In genomic region chr3:100535298-100535697, GRCm38 (mm10) we compare ENCODE assay signal across 29 mouse cellular contexts. TPM values are rescaled to one million over a fixed set of nuclear protein-coding genes. Genes with fewer than 3 reads are reported as not detected.
DNase-seq lines count a peak whose midpoint lies in the region; ATAC-seq and TF ChIP-seq lines count a peak whose summit lies in the region.
"Had no signal": no experiment of that assay in that cellular context is flagged by ENCODE, and none has a peak within 500 bp of the region (broad histone marks: within the 10 kb centered on the region; RNA-seq: fewer than 3 reads in every experiment).

No protein-coding gene starts in this region.

- no peak overlapping the region for H3K4me3 ChIP-seq in embryonic facial prominence, embryonic 14.5 days (ENCODE audit: low read depth, low read length)
- H3K4me3 ChIP-seq in embryonic facial prominence, embryonic 10.5 days, result no peak overlapping the region
- H3K4me3 ChIP-seq in lung, embryonic 16.5 days (ENCODE audit: low read length), result no peak overlapping the region
- H3K4me3 ChIP-seq in lung, adult 2 months (replicated peaks; ENCODE audit: extremely low read depth, low read depth, low read length), result no peak overlapping the region
- no peak overlapping the region for H3K4me3 ChIP-seq in midbrain, embryonic 10.5 days
- H3K4me3 ChIP-seq in midbrain, embryonic 16.5 days (ENCODE audit: low read depth, low read length), result no peak overlapping the region
- H3K4me3 ChIP-seq in stomach, embryonic 15.5 days (replicated peaks), result no peak overlapping the region
- H3K4me3 ChIP-seq: embryonic facial prominence, embryonic 12.5 days; erythroblast, embryonic 14.5 days; forebrain, embryonic 12.5 days; forebrain, embryonic 15.5 days; heart, embryonic 12.5 days; heart, embryonic 15.5 days; hindbrain, embryonic 10.5 days; hindbrain, embryonic 13.5 days had no signal

- no peaks in the 10 kb centered on the region for H3K36me3 ChIP-seq in embryonic facial prominence, embryonic 14.5 days (ENCODE audit: control insufficient read depth, insufficient read depth, low read length)
- H3K36me3 ChIP-seq in embryonic facial prominence, embryonic 10.5 days (replicated peaks), result no peaks in the 10 kb centered on the region
- H3K36me3 ChIP-seq in lung, embryonic 16.5 days (ENCODE audit: control insufficient read depth, insufficient read depth, low read length), result no peaks in the 10 kb centered on the region
- no peaks in the 10 kb centered on the region for H3K36me3 ChIP-seq in midbrain, embryonic 10.5 days
- no peaks in the 10 kb centered on the region for H3K36me3 ChIP-seq in midbrain, embryonic 16.5 days (ENCODE audit: control insufficient read depth, insufficient read depth, low read length)
- H3K36me3 ChIP-seq in stomach, embryonic 15.5 days, result no peaks in the 10 kb centered on the region
- H3K36me3 ChIP-seq: embryonic facial prominence, embryonic 12.5 days; forebrain, embryonic 12.5 days; forebrain, embryonic 15.5 days; G1E; heart, embryonic 12.5 days; heart, embryonic 15.5 days; hindbrain, embryonic 10.5 days; hindbrain, embryonic 13.5 days had no signal

- ATAC-seq in embryonic facial prominence, embryonic 14.5 days (ENCODE audit: low read depth), result peak; percentile 37; the same call in 1 of the 2 replicates
- ATAC-seq in lung, embryonic 16.5 days (ENCODE audit: low read depth), result peak; percentile 68; the same call in 1 of the 2 replicates
- ATAC-seq in midbrain, embryonic 16.5 days, result no peak
- ATAC-seq in stomach, embryonic 15.5 days (ENCODE audit: insufficient read depth, low FRiP score, low read depth), result 0 out of 2 replicates have a peak, but pooled peaks have one; percentile 27
- ATAC-seq: activated CD4-positive, CD25-positive, alpha-beta regulatory T cell, adult 4 months; forebrain, embryonic 15.5 days; hindbrain, embryonic 16.5 days had no signal

- 42% methylated on average over 3 of the region's 3 CpGs for WGBS in embryonic facial prominence, embryonic 14.5 days
- WGBS in embryonic facial prominence, embryonic 10.5 days, result 53% methylated on average over 3 of the region's 3 CpGs
- 37% methylated on average over 3 of the region's 3 CpGs for WGBS in lung, embryonic 16.5 days
- 53% methylated on average over 3 of the region's 3 CpGs for WGBS in lung, adult 2 months
- WGBS in midbrain, embryonic 10.5 days, result 52% methylated on average over 3 of the region's 3 CpGs
- 48% methylated on average over 3 of the region's 3 CpGs for WGBS in midbrain, embryonic 16.5 days
- 39% methylated on average over 3 of the region's 3 CpGs for WGBS in stomach, embryonic 15.5 days

- no peaks in the 10 kb centered on the region for H3K27me3 ChIP-seq in embryonic facial prominence, embryonic 14.5 days (replicated peaks; ENCODE audit: control insufficient read depth, insufficient read depth, low read length)
- H3K27me3 ChIP-seq in embryonic facial prominence, embryonic 10.5 days (replicated peaks; ENCODE audit: low read depth, poor library complexity, severe bottlenecking), result no peaks in the 10 kb centered on the region
- H3K27me3 ChIP-seq in lung, embryonic 16.5 days (ENCODE audit: control insufficient read depth, insufficient read depth, low read depth, low read length), result no peaks in the 10 kb centered on the region
- no peaks in the 10 kb centered on the region for H3K27me3 ChIP-seq in midbrain, embryonic 10.5 days (ENCODE audit: low read depth, poor library complexity, severe bottlenecking)
- no peaks in the 10 kb centered on the region for H3K27me3 ChIP-seq in midbrain, embryonic 16.5 days (ENCODE audit: control insufficient read depth, insufficient read depth, low read depth, low read length)
- H3K27me3 ChIP-seq in stomach, embryonic 15.5 days (replicated peaks), result no peaks in the 10 kb centered on the region
- H3K27me3 ChIP-seq: embryonic facial prominence, embryonic 12.5 days; forebrain, embryonic 12.5 days; forebrain, embryonic 15.5 days; heart, embryonic 12.5 days; heart, embryonic 15.5 days; hindbrain, embryonic 13.5 days had no signal

- DNase-seq in embryonic facial prominence, embryonic 14.5 days (ENCODE audit: low spot score), result peak; percentile 4
- DNase-seq in embryonic facial prominence, embryonic 10.5 days (ENCODE audit: low spot score), result no peak
- no peak for DNase-seq in lung, adult 2 months
- DNase-seq in midbrain, embryonic 10.5 days (ENCODE audit: low spot score), result no peak
- no peak for DNase-seq in Muller cell, postnatal 12 days (ENCODE audit: inconsistent ontology term)
- DNase-seq: adrenal gland, adult 8-10 months; adrenal gland, postnatal 25 days; cerebellum, adult 11-12 months; cerebellum, adult 8-10 months; cerebellum, postnatal 10 days; cerebellum, postnatal 36 days; gastrocnemius, postnatal 25 days; heart, adult 18-20 months; heart, postnatal 10 days; heart, postnatal 36 days had no signal

- TF ChIP-seq CTCF in lung, adult 2 months (IDR thresholded peaks at IDR 0.05; ENCODE audit: insufficient read depth, low read length), result no peak

- no peaks in the 10 kb centered on the region for H3K9me3 ChIP-seq in embryonic facial prominence, embryonic 14.5 days (ENCODE audit: control insufficient read depth, low read length)
- no peaks in the 10 kb centered on the region for H3K9me3 ChIP-seq in embryonic facial prominence, embryonic 10.5 days
- no peaks in the 10 kb centered on the region for H3K9me3 ChIP-seq in lung, embryonic 16.5 days (ENCODE audit: control insufficient read depth, low read length)
- H3K9me3 ChIP-seq in midbrain, embryonic 10.5 days (replicated peaks), result no peaks in the 10 kb centered on the region
- no peaks in the 10 kb centered on the region for H3K9me3 ChIP-seq in midbrain, embryonic 16.5 days (replicated peaks; ENCODE audit: control insufficient read depth, low read length, poor library complexity, severe bottlenecking)
- no peaks in the 10 kb centered on the region for H3K9me3 ChIP-seq in stomach, embryonic 15.5 days
- H3K9me3 ChIP-seq: embryonic facial prominence, embryonic 12.5 days; forebrain, embryonic 12.5 days; forebrain, embryonic 15.5 days; G1E; heart, embryonic 12.5 days; heart, embryonic 15.5 days; hindbrain, embryonic 10.5 days; hindbrain, embryonic 13.5 days had no signal

- TF ChIP-seq POLR2A in lung, adult 2 months (IDR thresholded peaks at IDR 0.05; ENCODE audit: borderline replicate concordance, extremely low read depth, low read depth, low read length), result no peak

- H3K4me2 ChIP-seq in embryonic facial prominence, embryonic 14.5 days (ENCODE audit: low read depth, low read length), result no peak overlapping the region
- no peak overlapping the region for H3K4me2 ChIP-seq in lung, embryonic 16.5 days (ENCODE audit: low read depth, low read length)
- H3K4me2 ChIP-seq in midbrain, embryonic 16.5 days (ENCODE audit: low read length), result no peak overlapping the region
- no peak overlapping the region for H3K4me2 ChIP-seq in stomach, embryonic 15.5 days
- H3K4me2 ChIP-seq: embryonic facial prominence, embryonic 12.5 days; forebrain, embryonic 12.5 days; forebrain, embryonic 15.5 days; heart, embryonic 12.5 days; heart, embryonic 15.5 days; hindbrain, embryonic 13.5 days had no signal

- no peak overlapping the region for H3K9ac ChIP-seq in embryonic facial prominence, embryonic 14.5 days (ENCODE audit: low read depth, low read length)
- no peak overlapping the region for H3K9ac ChIP-seq in lung, embryonic 16.5 days (ENCODE audit: low read length)
- H3K9ac ChIP-seq in midbrain, embryonic 16.5 days (ENCODE audit: low read depth, low read length), result no peak overlapping the region
- no peak overlapping the region for H3K9ac ChIP-seq in stomach, embryonic 15.5 days
- H3K9ac ChIP-seq: embryonic facial prominence, embryonic 12.5 days; forebrain, embryonic 12.5 days; forebrain, embryonic 15.5 days; heart, embryonic 12.5 days; heart, embryonic 15.5 days; hindbrain, embryonic 13.5 days had no signal

- no peak overlapping the region for H3K27ac ChIP-seq in embryonic facial prominence, embryonic 14.5 days (replicated peaks; ENCODE audit: low read depth, low read length)
- H3K27ac ChIP-seq in embryonic facial prominence, embryonic 10.5 days (replicated peaks), result no peak overlapping the region
- peak overlapping the region; percentile 34; the same call in 1 of the 2 replicates for H3K27ac ChIP-seq in lung, embryonic 16.5 days (ENCODE audit: low read length)
- 0 out of 2 replicates have a peak overlapping the region, but pooled peaks have one; percentile 39 for H3K27ac ChIP-seq in midbrain, embryonic 10.5 days (replicated peaks)
- H3K27ac ChIP-seq in midbrain, embryonic 16.5 days (ENCODE audit: low read length), result no peak overlapping the region
- no peak overlapping the region for H3K27ac ChIP-seq in stomach, embryonic 15.5 days
- H3K27ac ChIP-seq: embryonic facial prominence, embryonic 12.5 days; forebrain, embryonic 12.5 days; forebrain, embryonic 15.5 days; heart, embryonic 15.5 days; hindbrain, embryonic 10.5 days; hindbrain, embryonic 13.5 days had no signal

- no peaks in the 10 kb centered on the region for H3K4me1 ChIP-seq in embryonic facial prominence, embryonic 14.5 days (ENCODE audit: control insufficient read depth, insufficient read depth, low read length)
- peaks cover 4% of the 10 kb centered on the region; the same call in 1 of the 2 replicates for H3K4me1 ChIP-seq in embryonic facial prominence, embryonic 10.5 days
- H3K4me1 ChIP-seq in lung, embryonic 16.5 days (replicated peaks; ENCODE audit: control insufficient read depth, insufficient read depth, low read length), result no peaks in the 10 kb centered on the region
- no peaks in the 10 kb centered on the region for H3K4me1 ChIP-seq in lung, adult 2 months (ENCODE audit: control insufficient read depth, insufficient read depth, low read length)
- peaks cover 12% of the 10 kb centered on the region; the same call in 1 of the 2 replicates for H3K4me1 ChIP-seq in midbrain, embryonic 10.5 days
- H3K4me1 ChIP-seq in midbrain, embryonic 16.5 days (ENCODE audit: control insufficient read depth, insufficient read depth, low read length), result no peaks in the 10 kb centered on the region
- 0 out of 2 replicates have a peak, but pooled peaks cover 6% of the 10 kb centered on the region for H3K4me1 ChIP-seq in stomach, embryonic 15.5 days
- H3K4me1 ChIP-seq: forebrain, embryonic 12.5 days; forebrain, embryonic 15.5 days; heart, embryonic 12.5 days; heart, embryonic 15.5 days; hindbrain, embryonic 13.5 days had no signal

RNA-seq across cellular contexts. Expression of gene Tent5c, which starts 46.2 kb away (rescaled TPM):
- 8.7 and 13.2 TPM in 2 replicates for polyA plus RNA-seq in embryonic facial prominence, embryonic 14.5 days (2014; fragmentation: Nextera tagmentation; extraction: Ambion mirVana)
- 1.2 and 1.7 TPM in 2 replicates for polyA plus RNA-seq in embryonic facial prominence, embryonic 10.5 days (2016; fragmentation: Nextera tagmentation; extraction: Ambion mirVana)
- 13.2 and 15.9 TPM in 2 replicates for polyA plus RNA-seq in lung, embryonic 16.5 days (2015; fragmentation: Nextera tagmentation; extraction: Ambion mirVana)
- polyA plus RNA-seq in lung, adult 2 months (2012; rRNA removed), result 11.4 and 12.1 TPM in 2 replicates
- 1.6 and 1.8 TPM in 2 replicates for polyA plus RNA-seq in midbrain, embryonic 10.5 days (2016; fragmentation: Nextera tagmentation; extraction: Ambion mirVana)
- polyA plus RNA-seq in midbrain, embryonic 16.5 days (2015; fragmentation: Nextera tagmentation; extraction: Ambion mirVana), result 3.7 and 4.8 TPM in 2 replicates
- 22.6 and 26.0 TPM in 2 replicates for polyA plus RNA-seq in stomach, embryonic 15.5 days (2015; fragmentation: Nextera tagmentation; extraction: Ambion mirVana)

Comparison
In these comparisons a context has a peak if more than half of its experiments do, and no peak if none do; other contexts are left out.
1. H3K27ac ChIP-seq: peak in lung, embryonic 16.5 days (single experiment) and midbrain, embryonic 10.5 days (single experiment); none in embryonic facial prominence, embryonic 14.5 days (single experiment), embryonic facial prominence, embryonic 10.5 days (single experiment), midbrain, embryonic 16.5 days (single experiment) and stomach, embryonic 15.5 days (single experiment).